Mouse (Mus musculus) colon, adult 2 months (tissue): Measurements from ENCODE around the gene Mtrf1. TPM values are rescaled to one million over a fixed set of nuclear protein-coding genes. Genes with fewer than 3 reads are reported as not detected.

ENCODE experiments used
- polyA plus RNA-seq: library from polyadenylated mRNA; depleted of rRNA; stranded (reverse); fragments of >200 nt; gene quantifications from 2 replicates; pipeline ENCODE4 v1.2.3, GENCODE M21; 2012; rRNA removed

Gene Mtrf1
- polyA plus RNA-seq: 0.63 and 0.93 TPM in 2 replicates

GRCm38 (mm10) chr14:79397321-79398122 is at the start of gene Mtrf1:
Gene Mtrf1 (plus strand): TSS chr14:79397772.

GRCm38 (mm10) chr14:79390265-79390926 is 7.2 kb upstream of the Mtrf1 start, which contains the start of gene Naa16:
Gene Naa16 (minus strand): TSS chr14:79390778.

GRCm38 (mm10) chr14:79425979-79426729 is 28.6 kb downstream of the Mtrf1 start, which contains the start of gene Kbtbd7:
Gene Kbtbd7 (plus strand): TSS chr14:79426511.

GRCm38 (mm10) chr14:79451681-79452590 is 54.4 kb downstream of the Mtrf1 start, which contains the start of gene Kbtbd6:
Gene Kbtbd6 (plus strand): TSS chr14:79451835.

Other genes with a start within 250 kb of the Mtrf1 start
- gene Zfp957, start 150.4 kb upstream of the Mtrf1 start, polyA plus RNA-seq: not detected in 2 replicates
- 105 and 125 TPM in 2 replicates for gene Rgcc, start 96.1 kb upstream of the Mtrf1 start, polyA plus RNA-seq
- 1.8 and 2.8 TPM in 2 replicates for gene Naa16, start 7.0 kb upstream of the Mtrf1 start, polyA plus RNA-seq
- gene Kbtbd7, start 28.7 kb downstream of the Mtrf1 start, polyA plus RNA-seq: 4.6 and 5.0 TPM in 2 replicates
- gene Kbtbd6, start 54.1 kb downstream of the Mtrf1 start, polyA plus RNA-seq: 0.58 and 0.90 TPM in 2 replicates
- 16.5 and 17.6 TPM in 2 replicates for gene Elf1, start 83.4 kb downstream of the Mtrf1 start, polyA plus RNA-seq
- gene Wbp4, start 83.7 kb downstream of the Mtrf1 start, polyA plus RNA-seq: 3.2 and 3.9 TPM in 2 replicates
- 2.9 and 4.3 TPM in 2 replicates for gene Sugt1, start 189.9 kb downstream of the Mtrf1 start, polyA plus RNA-seq